Mouse (Mus musculus): ENCODE measurements at regions not wholly inside any gene's neighbourhood (a gene's known extent, or its start where the extent isn't known, plus 50 kb on each side); places are given as distances from the start of the nearest gene placed in this dataset.

DNA sequence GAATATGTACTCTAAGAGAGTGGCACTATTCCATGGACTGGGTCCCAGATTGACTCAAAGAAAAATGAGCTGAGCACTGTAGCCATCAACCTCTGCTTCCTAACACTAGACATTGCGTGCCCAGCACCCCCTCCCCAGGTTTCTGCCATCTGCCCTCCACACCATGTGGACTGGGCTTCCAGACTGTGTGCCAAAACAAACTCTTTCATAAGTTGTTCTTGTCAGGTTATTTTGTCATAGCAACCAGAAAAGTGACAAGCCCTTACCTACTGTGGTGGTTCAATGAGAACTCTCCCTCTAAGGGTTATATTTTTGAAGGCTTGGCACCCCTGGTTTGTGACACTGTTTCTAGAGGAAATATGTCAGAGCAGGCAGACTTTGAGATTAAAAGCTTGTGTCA, 234.3 kb upstream of the Rnaseh2b start:
- no peak for DNase-seq (ENCODE audit: low read depth, low spot score)

GRCm38 (mm10) chr14:62071140-62071539, 221.2 kb upstream of the Rnaseh2b start:
- DNase-seq (ENCODE audit: low read depth, low spot score): no peak

DNA sequence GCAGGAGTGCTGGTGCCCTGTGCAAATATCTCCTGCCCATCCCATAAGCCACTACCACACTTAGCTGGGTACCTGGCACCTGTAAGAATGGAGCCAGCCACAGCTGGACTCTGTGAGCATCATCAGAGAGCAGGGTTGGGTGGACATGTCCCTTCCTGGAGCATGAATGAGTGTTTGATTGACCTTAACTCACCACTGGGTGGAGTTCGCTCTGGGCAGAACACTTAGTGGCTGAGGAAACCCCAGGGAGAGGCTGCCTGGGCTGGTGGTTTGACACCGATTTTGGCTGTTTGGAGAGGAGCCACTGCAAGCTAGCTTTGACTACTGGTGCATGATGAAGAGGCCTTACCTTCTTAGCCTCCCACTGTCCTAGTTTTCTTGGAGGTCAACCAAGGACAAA, 208.3 kb upstream of the Rnaseh2b start:
- peak; percentile 22 for DNase-seq (ENCODE audit: low read depth, low spot score)

- DNase-seq (ENCODE audit: low read depth, low spot score): no peak
These were observed 204.2 kb upstream of the Rnaseh2b start for GRCm38 (mm10) chr14:62088174-62088573.

DNA sequence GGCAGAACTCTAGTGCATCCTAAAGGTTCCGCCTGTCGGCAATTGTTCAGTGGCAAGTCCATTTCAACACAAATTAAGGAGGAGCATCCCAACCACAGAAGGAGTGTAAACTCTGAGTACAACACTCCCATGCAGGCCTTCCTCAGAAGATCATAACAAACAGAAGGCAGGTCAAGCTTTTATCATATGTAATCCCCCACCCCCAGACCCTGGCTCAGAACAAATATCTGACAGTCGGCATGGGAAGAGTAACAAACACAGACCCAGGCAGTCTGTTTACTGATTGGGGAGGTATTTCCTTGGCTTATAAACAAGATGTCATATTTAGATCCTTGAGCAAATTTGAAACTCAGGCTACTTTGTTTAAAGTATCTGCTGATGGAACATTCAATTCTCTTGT, 174.9 kb upstream of the Rnaseh2b start:
- DNase-seq (ENCODE audit: low read depth, low spot score): no peak

DNA sequence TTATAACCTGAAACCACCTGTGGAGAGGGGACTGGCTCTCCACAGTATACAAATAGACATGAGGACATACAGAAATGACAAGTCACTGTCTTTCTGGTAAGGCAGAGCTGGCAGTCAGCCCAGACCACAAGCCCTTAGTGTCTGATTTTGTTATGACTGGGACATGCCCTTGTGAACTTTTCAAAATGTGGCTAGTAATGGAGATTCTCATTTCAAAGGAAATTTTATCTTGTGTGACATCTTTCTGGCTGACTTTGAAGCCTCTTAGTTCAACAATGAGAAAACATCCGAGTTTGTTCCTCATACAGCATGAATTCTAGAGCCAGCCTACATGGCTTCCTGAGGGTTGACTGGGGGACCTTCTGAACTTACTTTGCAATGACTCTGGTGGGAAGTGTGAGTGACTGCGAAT, 173.8 kb upstream of the Rnaseh2b start:
- DNase-seq (ENCODE audit: low read depth, low spot score): no peak

DNA sequence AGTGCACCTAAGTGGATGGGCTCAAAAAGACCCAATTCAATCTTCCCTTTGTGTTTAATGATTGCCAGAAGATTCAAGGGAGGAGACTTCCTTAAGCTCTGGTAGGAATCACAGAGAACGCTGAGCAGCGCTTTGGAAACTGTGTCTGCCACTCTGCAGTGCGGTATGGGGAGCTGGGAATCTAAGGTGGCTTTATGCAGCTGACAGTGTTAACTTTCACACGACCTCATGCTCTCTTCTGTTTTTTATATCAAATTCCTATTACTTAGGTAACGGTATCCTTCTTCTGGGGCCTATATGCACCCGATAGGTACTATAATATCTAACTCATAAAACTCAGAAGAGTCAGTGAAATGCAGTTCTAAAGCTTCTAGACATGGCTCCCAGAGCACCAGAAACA, 163.5 kb upstream of the Rnaseh2b start:
- no peak for DNase-seq (ENCODE audit: low read depth, low spot score)

DNA sequence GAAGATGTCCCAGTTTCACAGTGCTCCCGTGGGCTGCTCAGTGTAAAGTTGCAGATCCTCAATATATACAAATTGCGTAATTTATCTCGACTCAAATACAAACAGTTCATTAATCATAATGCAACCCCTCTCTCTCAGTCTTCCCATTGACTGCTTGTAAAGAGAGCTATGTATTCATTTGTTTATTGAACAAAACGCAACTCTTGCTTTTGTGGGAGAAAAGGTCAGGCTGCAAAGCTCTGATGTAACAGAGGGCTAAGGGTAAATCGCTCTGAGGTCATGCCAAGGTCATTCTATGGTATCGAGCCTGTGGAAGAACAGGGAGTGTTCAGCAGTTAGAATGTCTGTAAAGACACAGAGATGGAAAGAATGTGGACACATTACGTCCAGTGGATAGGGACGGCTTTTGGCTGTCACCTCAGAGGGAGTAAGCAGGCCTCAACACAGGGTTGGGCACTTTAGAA, 160.0 kb upstream of the Rnaseh2b start:
- DNase-seq (ENCODE audit: low read depth, low spot score): no peak

GRCm38 (mm10) chr14:62137981-62138380, 154.4 kb upstream of the Rnaseh2b start:
- peak; percentile 62 for DNase-seq (ENCODE audit: low read depth, low spot score)

DNA sequence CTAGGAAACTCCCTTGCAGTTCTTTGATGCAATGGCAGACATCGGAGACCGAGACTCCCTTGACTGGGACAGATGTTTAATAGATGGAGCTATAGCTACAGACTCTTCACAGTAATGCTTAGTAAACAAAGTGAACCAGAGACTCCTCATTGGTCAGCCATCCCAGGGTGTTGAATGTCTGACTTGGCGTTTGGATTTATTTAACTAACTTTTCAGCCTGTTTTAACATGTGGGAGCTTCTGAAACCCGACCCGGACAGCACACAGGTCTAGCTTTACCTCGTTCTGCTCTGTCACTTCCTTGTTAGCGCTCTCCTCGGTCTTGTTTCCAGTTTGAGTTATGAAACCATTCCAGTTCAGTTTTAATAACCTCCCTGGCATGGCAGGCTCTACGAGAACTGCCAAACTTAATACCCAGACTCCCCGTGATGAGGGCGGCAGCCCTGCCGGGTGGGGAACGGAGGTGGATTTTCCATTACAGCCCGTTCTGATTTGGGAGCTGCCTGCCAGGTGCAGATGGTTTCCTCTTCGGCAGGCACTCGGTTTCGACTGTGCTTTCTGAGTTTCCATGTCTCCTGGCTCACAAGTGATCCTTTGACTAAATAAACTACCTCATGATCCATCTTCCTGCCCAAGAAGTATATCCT, 147.9 kb upstream of the Rnaseh2b start:
- no peak for DNase-seq (ENCODE audit: low read depth, low spot score)

DNA sequence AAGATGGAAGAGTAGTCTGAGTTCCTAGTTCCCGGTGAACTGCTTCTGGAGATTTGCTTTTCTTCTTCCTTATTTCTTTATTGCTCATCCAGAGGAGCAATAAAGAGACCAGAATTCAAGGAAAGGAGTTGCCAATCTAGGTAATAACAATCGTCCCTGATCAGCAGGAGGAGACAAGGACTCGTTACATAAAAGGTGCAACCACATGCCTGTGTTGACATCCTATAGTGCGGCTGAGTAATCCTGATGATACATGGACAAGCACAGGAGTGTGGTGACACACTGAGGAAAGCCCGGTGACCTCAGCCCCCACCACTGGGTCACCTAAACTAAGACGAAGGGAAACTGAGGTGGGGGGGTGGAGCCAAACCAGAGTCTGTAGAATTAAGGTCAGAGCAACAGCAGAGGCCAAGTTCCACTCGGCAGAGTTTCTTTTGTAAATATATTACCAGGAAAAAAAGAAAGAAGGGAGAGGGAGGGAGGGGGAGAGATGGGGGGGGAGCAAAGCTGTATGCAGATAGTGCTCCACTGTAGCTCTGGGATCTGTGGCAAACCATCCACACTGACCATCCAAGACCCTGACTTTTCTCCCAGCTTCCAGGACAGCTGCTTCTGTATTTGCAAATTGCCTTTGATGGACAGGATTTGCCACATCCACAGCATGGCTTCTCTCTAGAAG, 135.2 kb upstream of the Rnaseh2b start:
- no peak for DNase-seq (ENCODE audit: low read depth, low spot score)

GRCm38 (mm10) chr14:62159690-62160089, 132.7 kb upstream of the Rnaseh2b start:
- DNase-seq (ENCODE audit: low read depth, low spot score): no peak

- DNase-seq (ENCODE audit: low read depth, low spot score): no peak
These were observed 129.1 kb upstream of the Rnaseh2b start for GRCm38 (mm10) chr14:62163120-62163796.

DNA sequence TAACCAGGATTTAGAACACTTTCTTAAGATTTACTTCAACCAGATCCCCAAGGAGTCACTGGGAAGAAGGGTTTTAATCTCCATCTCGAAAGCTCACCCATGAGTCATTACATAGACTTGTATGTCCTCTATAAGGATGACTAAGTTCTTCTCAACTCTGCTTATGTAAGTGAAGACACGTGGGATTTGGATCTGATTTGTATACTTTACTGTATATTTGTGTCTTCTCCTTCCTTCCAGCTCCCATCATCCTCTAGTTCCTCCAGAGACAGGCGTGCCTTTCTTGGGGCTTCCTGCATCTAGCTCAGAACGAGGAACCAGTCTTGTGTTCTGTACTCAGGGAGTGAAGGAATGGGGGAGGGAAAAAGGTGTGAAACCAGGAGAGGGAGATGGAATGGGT, 127.5 kb upstream of the Rnaseh2b start:
- peak; percentile 65 for DNase-seq (ENCODE audit: low read depth, low spot score)

- peak; percentile 73 for DNase-seq (ENCODE audit: low read depth, low spot score)
These were observed 126.4 kb upstream of the Rnaseh2b start for GRCm38 (mm10) chr14:62166006-62166405.

DNA sequence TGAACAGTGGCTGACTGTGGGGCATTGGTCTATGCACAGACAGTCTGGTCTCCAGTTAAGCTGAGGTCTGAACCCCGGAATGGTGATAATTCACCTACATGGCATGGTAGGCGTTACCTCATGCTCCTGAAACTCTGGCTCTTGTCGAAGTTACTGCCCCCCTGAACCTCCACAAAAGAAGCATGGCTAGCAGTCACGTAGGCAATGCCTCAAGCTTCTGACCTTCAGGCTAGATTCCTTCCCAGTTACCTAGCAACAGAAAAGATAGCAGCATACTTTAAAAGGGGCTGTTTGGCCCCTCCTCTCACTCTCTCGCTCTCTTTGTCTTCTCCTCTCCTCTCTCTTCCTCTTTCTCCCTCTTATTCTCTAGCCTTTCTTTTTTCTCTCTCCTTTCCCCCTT, 125.8 kb upstream of the Rnaseh2b start:
- no peak for DNase-seq (ENCODE audit: low read depth, low spot score)

- DNase-seq (ENCODE audit: low read depth, low spot score): no peak
These were observed 125.3 kb upstream of the Rnaseh2b start for GRCm38 (mm10) chr14:62167090-62167489.

GRCm38 (mm10) chr14:62168711-62169110, 123.7 kb upstream of the Rnaseh2b start:
- DNase-seq (ENCODE audit: low read depth, low spot score): no peak

- DNase-seq (ENCODE audit: low read depth, low spot score): no peak
These were observed 122.0 kb upstream of the Rnaseh2b start for GRCm38 (mm10) chr14:62170385-62170784.

GRCm38 (mm10) chr14:62171256-62172047, 120.9 kb upstream of the Rnaseh2b start:
- DNase-seq (ENCODE audit: low read depth, low spot score): no peak

GRCm38 (mm10) chr14:62173835-62174530, 118.4 kb upstream of the Rnaseh2b start:
- DNase-seq (ENCODE audit: low read depth, low spot score): peak; percentile 91

All from brain, adult 2 months (tissue).